Mouse (Mus musculus): ENCODE results near the gene Hddc3. TPM values are rescaled to one million over a fixed set of nuclear protein-coding genes. Genes with fewer than 3 reads are reported as not detected.
A peak's percentile ranks its signal among the peaks of the same experiment; 100 is the strongest.

Gene Hddc3
- polyA plus RNA-seq, 1 experiment = 83.3 TPM

DNA sequence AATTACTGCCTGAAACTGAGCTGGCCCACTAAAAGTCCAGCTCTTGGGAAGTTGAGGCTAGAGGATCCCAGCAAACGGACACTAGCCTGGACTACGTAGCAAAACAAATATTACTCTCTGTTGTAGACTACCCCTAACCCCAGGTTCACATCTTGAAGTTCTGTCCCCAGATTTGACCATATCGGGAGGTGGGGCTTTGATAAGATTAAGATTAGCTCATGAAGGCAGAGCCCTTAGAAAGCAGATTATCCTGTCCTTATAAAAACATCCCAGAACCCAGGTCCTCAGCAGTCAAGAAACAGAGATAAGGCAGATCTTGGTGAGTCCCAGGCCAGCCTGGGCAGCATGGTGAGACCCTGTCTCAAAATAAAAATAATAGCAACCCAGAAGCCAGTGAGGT, 29.3 kb downstream of the Hddc3 start:
- no peak overlapping the region for H3K4me2 ChIP-seq (ENCODE audit: low read depth)
- H3K4me3 ChIP-seq = no peak overlapping the region
- no peak overlapping the region for H3ac ChIP-seq (ENCODE audit: control insufficient read depth, insufficient read length)
- no peaks in the 10 kb centered on the region for H3K79me2 ChIP-seq (ENCODE audit: control insufficient read depth, insufficient read depth)
- no peaks in the 10 kb centered on the region for H3K36me3 ChIP-seq (ENCODE audit: control insufficient read depth, insufficient read depth)
- no peaks in the 10 kb centered on the region for H3K27me3 ChIP-seq (ENCODE audit: control insufficient read depth, insufficient read depth, insufficient read length)
- TF ChIP-seq POLR2AphosphoS2 (IDR thresholded peaks at IDR 0.05; ENCODE audit: insufficient read length, low read depth) = no peak
- TF ChIP-seq USF1 (IDR thresholded peaks at IDR 0.05; ENCODE audit: low read depth) = no peak
- TF ChIP-seq MYOD1 (IDR thresholded peaks at IDR 0.05; ENCODE audit: control insufficient read depth in 1 of 3, insufficient read length in 2 of 3, low read depth in 2 of 3) = no peak
- TF ChIP-seq TCF12 (IDR thresholded peaks at IDR 0.05; ENCODE audit: insufficient read depth, poor library complexity, severe bottlenecking) = no peak
- TF ChIP-seq E2F4 (IDR thresholded peaks at IDR 0.05; ENCODE audit: insufficient read depth) = no peak
- TF ChIP-seq MYOG (IDR thresholded peaks at IDR 0.05; ENCODE audit: control insufficient read depth in 1 of 3, insufficient read depth in 1 of 3, insufficient read length in 2 of 3, low read depth in 2 of 3) = no peak
- TF ChIP-seq MAX (IDR thresholded peaks at IDR 0.05; ENCODE audit: low read depth) = no peak
- no peak for TF ChIP-seq POLR2A (IDR thresholded peaks at IDR 0.05; ENCODE audit: insufficient read length, low read depth)
- TF ChIP-seq REST (IDR thresholded peaks at IDR 0.05; ENCODE audit: insufficient read depth, insufficient read length) = no peak
- TF ChIP-seq SRF (IDR thresholded peaks at IDR 0.05; ENCODE audit: control insufficient read depth, insufficient read length, low read depth) = no peak
- TF ChIP-seq CEBPB (IDR thresholded peaks at IDR 0.05; ENCODE audit: insufficient read depth, poor library complexity, severe bottlenecking) = no peak
- TF ChIP-seq TCF3 (IDR thresholded peaks at IDR 0.05; ENCODE audit: insufficient read length, low read depth) = no peak

- H3ac ChIP-seq (ENCODE audit: control insufficient read depth, insufficient read length) = no peak overlapping the region
- no peaks in the 10 kb centered on the region for H3K79me2 ChIP-seq (ENCODE audit: control insufficient read depth, insufficient read depth)
- H3K36me3 ChIP-seq (ENCODE audit: control insufficient read depth, insufficient read depth) = no peaks in the 10 kb centered on the region
- H3K4me3 ChIP-seq = no peak overlapping the region
- no peak overlapping the region for H3K4me2 ChIP-seq (ENCODE audit: low read depth)
- TF ChIP-seq CEBPB (IDR thresholded peaks at IDR 0.05; ENCODE audit: insufficient read depth, poor library complexity, severe bottlenecking) (no peak), MYOG (IDR thresholded peaks at IDR 0.05; ENCODE audit: control insufficient read depth in 1 of 3, insufficient read depth in 1 of 3, insufficient read length in 2 of 3, low read depth in 2 of 3) (no peak), POLR2AphosphoS2 (IDR thresholded peaks at IDR 0.05; ENCODE audit: insufficient read length, low read depth) (no peak), TCF12 (IDR thresholded peaks at IDR 0.05; ENCODE audit: insufficient read depth, poor library complexity, severe bottlenecking) (no peak), MAX (IDR thresholded peaks at IDR 0.05; ENCODE audit: low read depth) (no peak), USF1 (IDR thresholded peaks at IDR 0.05; ENCODE audit: low read depth) (no peak), POLR2A (IDR thresholded peaks at IDR 0.05; ENCODE audit: insufficient read length, low read depth) (no peak), MYOD1 (IDR thresholded peaks at IDR 0.05; ENCODE audit: control insufficient read depth in 1 of 3, insufficient read length in 2 of 3, low read depth in 2 of 3) (no peak), REST (IDR thresholded peaks at IDR 0.05; ENCODE audit: insufficient read depth, insufficient read length) (no peak), E2F4 (IDR thresholded peaks at IDR 0.05; ENCODE audit: insufficient read depth) (no peak), SRF (IDR thresholded peaks at IDR 0.05; ENCODE audit: control insufficient read depth, insufficient read length, low read depth) (no peak), TCF3 (IDR thresholded peaks at IDR 0.05; ENCODE audit: insufficient read length, low read depth) (no peak)
- H3K27me3 ChIP-seq (ENCODE audit: control insufficient read depth, insufficient read depth, insufficient read length) = no peaks in the 10 kb centered on the region
These were observed 29.8 kb downstream of the Hddc3 start for GRCm38 (mm10) chr7:80372667-80373066.

DNA sequence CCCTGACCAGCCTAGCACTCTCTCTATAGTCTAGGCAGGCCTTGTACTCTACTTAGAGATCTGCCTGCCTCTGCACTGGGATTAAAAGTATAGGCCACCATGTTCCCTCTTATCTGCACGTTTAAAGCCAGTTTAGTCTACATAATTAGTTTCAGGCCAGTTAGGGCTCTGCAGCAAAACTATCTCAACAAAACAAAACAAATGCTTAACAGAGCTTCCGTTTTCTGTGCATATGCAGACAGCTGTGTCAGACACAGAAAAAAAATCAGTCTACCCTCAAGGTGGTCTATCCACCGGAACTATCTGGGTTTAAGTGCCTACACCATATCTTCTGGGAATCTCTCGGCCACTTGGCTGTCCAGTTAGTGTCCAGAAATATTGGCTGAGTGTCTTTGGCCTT, 30.4 kb downstream of the Hddc3 start:
- Histone ChIP-seq H3K4me2 (ENCODE audit: low read depth) (no peak overlapping the region), H3ac (ENCODE audit: control insufficient read depth, insufficient read length) (no peak overlapping the region), H3K36me3 (ENCODE audit: control insufficient read depth, insufficient read depth) (no peaks in the 10 kb centered on the region), H3K27me3 (ENCODE audit: control insufficient read depth, insufficient read depth, insufficient read length) (no peaks in the 10 kb centered on the region), H3K4me3 (no peak overlapping the region), H3K79me2 (ENCODE audit: control insufficient read depth, insufficient read depth) (no peaks in the 10 kb centered on the region)
- TF ChIP-seq TCF12 (IDR thresholded peaks at IDR 0.05; ENCODE audit: insufficient read depth, poor library complexity, severe bottlenecking) (no peak), SRF (IDR thresholded peaks at IDR 0.05; ENCODE audit: control insufficient read depth, insufficient read length, low read depth) (no peak), REST (IDR thresholded peaks at IDR 0.05; ENCODE audit: insufficient read depth, insufficient read length) (no peak), MYOD1 (IDR thresholded peaks at IDR 0.05; ENCODE audit: control insufficient read depth in 1 of 3, insufficient read length in 2 of 3, low read depth in 2 of 3) (no peak), MAX (IDR thresholded peaks at IDR 0.05; ENCODE audit: low read depth) (no peak), USF1 (IDR thresholded peaks at IDR 0.05; ENCODE audit: low read depth) (no peak), E2F4 (IDR thresholded peaks at IDR 0.05; ENCODE audit: insufficient read depth) (no peak)

DNA sequence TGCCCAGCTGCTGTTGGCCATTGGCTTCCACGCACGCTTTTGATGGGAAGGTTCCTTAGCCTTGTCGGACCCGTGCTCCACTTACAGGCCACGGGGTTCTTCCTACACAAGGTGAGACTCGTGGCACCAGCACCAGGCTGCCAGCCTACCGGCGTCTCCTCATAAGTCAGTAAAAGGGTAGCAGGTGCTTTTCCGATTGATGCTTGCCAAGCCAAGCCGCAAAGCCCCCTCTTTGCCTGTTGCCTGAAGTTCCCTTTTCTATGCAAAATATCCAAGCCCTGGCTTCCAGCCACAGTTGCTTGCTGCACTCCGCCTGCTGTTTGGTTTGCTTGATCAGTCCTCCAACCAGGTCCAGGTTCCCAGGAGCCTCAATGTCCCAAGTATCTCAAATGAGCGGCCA, 30.9 kb downstream of the Hddc3 start:
- TF ChIP-seq TCF3 (IDR thresholded peaks at IDR 0.05; ENCODE audit: insufficient read length, low read depth) (no peak), POLR2AphosphoS2 (IDR thresholded peaks at IDR 0.05; ENCODE audit: insufficient read length, low read depth) (no peak), CEBPB (IDR thresholded peaks at IDR 0.05; ENCODE audit: insufficient read depth, poor library complexity, severe bottlenecking) (no peak), SRF (IDR thresholded peaks at IDR 0.05; ENCODE audit: control insufficient read depth, insufficient read length, low read depth) (no peak), USF1 (IDR thresholded peaks at IDR 0.05; ENCODE audit: low read depth) (no peak), MAX (IDR thresholded peaks at IDR 0.05; ENCODE audit: low read depth) (no peak), E2F4 (IDR thresholded peaks at IDR 0.05; ENCODE audit: insufficient read depth) (no peak), MYOD1 (IDR thresholded peaks at IDR 0.05; ENCODE audit: control insufficient read depth in 1 of 3, insufficient read length in 2 of 3, low read depth in 2 of 3) (no peak), MYOG (IDR thresholded peaks at IDR 0.05; ENCODE audit: control insufficient read depth in 1 of 3, insufficient read depth in 1 of 3, insufficient read length in 2 of 3, low read depth in 2 of 3) (no peak), TCF12 (IDR thresholded peaks at IDR 0.05; ENCODE audit: insufficient read depth, poor library complexity, severe bottlenecking) (no peak)
- Histone ChIP-seq H3ac (ENCODE audit: control insufficient read depth, insufficient read length) (no peak overlapping the region), H3K4me3 (no peak overlapping the region), H3K79me2 (ENCODE audit: control insufficient read depth, insufficient read depth) (no peaks in the 10 kb centered on the region), H3K27me3 (ENCODE audit: control insufficient read depth, insufficient read depth, insufficient read length) (no peaks in the 10 kb centered on the region), H3K4me2 (ENCODE audit: low read depth) (no peak overlapping the region), H3K36me3 (ENCODE audit: control insufficient read depth, insufficient read depth) (no peaks in the 10 kb centered on the region)

DNA sequence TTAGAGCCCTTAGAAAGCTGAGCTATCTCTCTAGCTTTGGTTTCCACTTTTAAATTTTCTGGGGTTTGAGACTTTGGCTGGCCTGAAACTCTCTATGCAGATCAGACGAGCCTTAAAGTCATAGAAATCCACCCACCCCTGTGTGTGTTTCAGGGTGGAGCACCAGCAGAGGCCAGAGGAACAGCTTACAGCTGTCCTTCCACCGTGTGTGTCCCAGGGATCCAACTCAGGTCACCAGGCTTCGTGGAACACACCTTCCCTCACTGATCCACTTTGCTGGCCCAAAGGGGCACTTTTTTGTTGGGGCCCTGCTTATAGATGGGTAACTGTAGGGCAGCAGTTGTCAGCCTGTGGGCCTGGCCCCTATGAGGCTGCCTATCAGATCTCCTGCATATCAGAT, 31.4 kb downstream of the Hddc3 start:
- H3K36me3 ChIP-seq (ENCODE audit: control insufficient read depth, insufficient read depth) = no peaks in the 10 kb centered on the region
- no peaks in the 10 kb centered on the region for H3K79me2 ChIP-seq (ENCODE audit: control insufficient read depth, insufficient read depth)
- TF ChIP-seq MYOG (IDR thresholded peaks at IDR 0.05; ENCODE audit: control insufficient read depth in 1 of 3, insufficient read depth in 1 of 3, insufficient read length in 2 of 3, low read depth in 2 of 3) (peak in 2 of 3 experiments; percentile 5 to 59), TCF12 (IDR thresholded peaks at IDR 0.05; ENCODE audit: insufficient read depth, poor library complexity, severe bottlenecking) (no peak), E2F4 (IDR thresholded peaks at IDR 0.05; ENCODE audit: insufficient read depth) (no peak), CEBPB (IDR thresholded peaks at IDR 0.05; ENCODE audit: insufficient read depth, poor library complexity, severe bottlenecking) (no peak), MYOD1 (IDR thresholded peaks at IDR 0.05; ENCODE audit: control insufficient read depth in 1 of 3, insufficient read length in 2 of 3, low read depth in 2 of 3) (peak in 1 of 3 experiments; percentile 54), MAX (IDR thresholded peaks at IDR 0.05; ENCODE audit: low read depth) (no peak), POLR2A (IDR thresholded peaks at IDR 0.05; ENCODE audit: insufficient read length, low read depth) (no peak), POLR2AphosphoS2 (IDR thresholded peaks at IDR 0.05; ENCODE audit: insufficient read length, low read depth) (no peak), SRF (IDR thresholded peaks at IDR 0.05; ENCODE audit: control insufficient read depth, insufficient read length, low read depth) (no peak), TCF3 (IDR thresholded peaks at IDR 0.05; ENCODE audit: insufficient read length, low read depth) (no peak), USF1 (IDR thresholded peaks at IDR 0.05; ENCODE audit: low read depth) (no peak), REST (IDR thresholded peaks at IDR 0.05; ENCODE audit: insufficient read depth, insufficient read length) (no peak)
- H3K4me3 ChIP-seq = no peak overlapping the region
- no peak overlapping the region for H3K4me2 ChIP-seq (ENCODE audit: low read depth)
- no peaks in the 10 kb centered on the region for H3K27me3 ChIP-seq (ENCODE audit: control insufficient read depth, insufficient read depth, insufficient read length)
- H3ac ChIP-seq (ENCODE audit: control insufficient read depth, insufficient read length) = no peak overlapping the region

Data from myocyte (in vitro differentiated cells).